Mouse (Mus musculus): ENCODE measurements around the gene Rce1. TPM values are rescaled to one million over a fixed set of nuclear protein-coding genes. Genes with fewer than 3 reads are reported as not detected.

Rce1 gene
- polyA plus RNA-seq, 2 experiments: 20.0 to 23.6 TPM

- no peaks in the 10 kb centered on the region for H3K36me3 ChIP-seq (replicated peaks; ENCODE audit: control insufficient read depth, insufficient read depth, low read depth)
- no peak for DNase-seq (ENCODE audit: low read depth in 3 of 3, low spot score in 3 of 3)
- H3K27ac ChIP-seq: no peak overlapping the region
- 74% methylated on average over 4 of the region's 4 CpGs for WGBS (ENCODE audit: insufficient replicate concordance)
- H3K4me1 ChIP-seq (replicated peaks; ENCODE audit: control insufficient read depth in 2 of 2, insufficient read depth in 2 of 2, low read length in 1 of 2): peaks cover 3 to 11% of the 10 kb centered on the region in 2 experiments
- H3K9me3 ChIP-seq (ENCODE audit: control insufficient read depth, low read length): no peaks in the 10 kb centered on the region
- TF ChIP-seq EP300 (IDR thresholded peaks at IDR 0.05; ENCODE audit: low read depth): no peak
- TF ChIP-seq CTCF (IDR thresholded peaks at IDR 0.05; ENCODE audit: low read depth): no peak
- no peak overlapping the region for H3K9ac ChIP-seq (replicated peaks)
- H3K4me2 ChIP-seq (ENCODE audit: low read depth): no peak overlapping the region
- ATAC-seq (ENCODE audit: insufficient read depth): no peak
- no peak overlapping the region for H3K4me3 ChIP-seq (ENCODE audit: insufficient read depth in 1 of 2, low read depth in 2 of 2, low read length in 2 of 2)
- no peaks in the 10 kb centered on the region for H3K27me3 ChIP-seq (ENCODE audit: control insufficient read depth, insufficient read depth, low read length)
Measured at GRCm38 (mm10) chr19:4608511-4608910, 16.9 kb downstream of the Rce1 start.

- TF ChIP-seq CTCF (IDR thresholded peaks at IDR 0.05; ENCODE audit: low read depth) (no peak), EP300 (IDR thresholded peaks at IDR 0.05; ENCODE audit: low read depth) (no peak)
- Histone ChIP-seq H3K27ac (no peak overlapping the region), H3K9ac (replicated peaks) (no peak overlapping the region), H3K4me2 (ENCODE audit: low read depth) (no peak overlapping the region), H3K36me3 (replicated peaks; ENCODE audit: control insufficient read depth, insufficient read depth, low read depth) (no peaks in the 10 kb centered on the region; the same call in 1 of the 2 replicates), H3K27me3 (ENCODE audit: control insufficient read depth, insufficient read depth, low read length) (no peaks in the 10 kb centered on the region), H3K4me3 (ENCODE audit: insufficient read depth in 1 of 2, low read depth in 2 of 2, low read length in 2 of 2) (no peak overlapping the region), H3K4me1 (replicated peaks; ENCODE audit: control insufficient read depth in 2 of 2, insufficient read depth in 2 of 2, low read length in 1 of 2) (peaks cover 3 to 11% of the 10 kb centered on the region in 2 experiments), H3K9me3 (ENCODE audit: control insufficient read depth, low read length) (no peaks in the 10 kb centered on the region)
- 87% methylated on average over 12 of the region's 12 CpGs for WGBS (ENCODE audit: insufficient replicate concordance)
- no peak for ATAC-seq (ENCODE audit: insufficient read depth)
- no peak for DNase-seq (ENCODE audit: low read depth in 3 of 3, low spot score in 3 of 3)
Measured at GRCm38 (mm10) chr19:4607406-4607805, 18.0 kb downstream of the Rce1 start.

- 83% methylated on average over 4 of the region's 4 CpGs for WGBS (ENCODE audit: insufficient replicate concordance)
Measured at GRCm38 (mm10) chr19:4605654-4606053, 19.8 kb downstream of the Rce1 start.

GRCm38 (mm10) chr19:4603801-4604723 lies 21.4 kb downstream of the Rce1 start:
- Histone ChIP-seq H3K9me3 (ENCODE audit: control insufficient read depth, low read length) (no peaks in the 10 kb centered on the region), H3K36me3 (replicated peaks; ENCODE audit: control insufficient read depth, insufficient read depth, low read depth) (no peaks in the 10 kb centered on the region; the same call in 1 of the 2 replicates), H3K4me2 (ENCODE audit: low read depth) (no peak overlapping the region), H3K4me1 (replicated peaks; ENCODE audit: control insufficient read depth in 2 of 2, insufficient read depth in 2 of 2, low read length in 1 of 2) (peaks cover 3 to 11% of the 10 kb centered on the region in 2 experiments), H3K4me3 (ENCODE audit: insufficient read depth in 1 of 2, low read depth in 2 of 2, low read length in 2 of 2) (no peak overlapping the region), H3K27me3 (ENCODE audit: control insufficient read depth, insufficient read depth, low read length) (no peaks in the 10 kb centered on the region), H3K9ac (replicated peaks) (no peak overlapping the region), H3K27ac (no peak overlapping the region)
- DNase-seq (ENCODE audit: low read depth in 3 of 3, low spot score in 3 of 3) (peak; percentile 24 to 34 (median 27)), ATAC-seq (ENCODE audit: insufficient read depth) (peak; percentile 39; the same call in 1 of the 2 replicates)
- TF ChIP-seq EP300 (IDR thresholded peaks at IDR 0.05; ENCODE audit: low read depth) (no peak), CTCF (IDR thresholded peaks at IDR 0.05; ENCODE audit: low read depth) (peak; percentile 83)
- WGBS (ENCODE audit: insufficient replicate concordance): 39% methylated on average over 24 of the region's 24 CpGs

More at GRCm38 (mm10) chr19:4605654-4606053, 19.8 kb downstream of the Rce1 start:
- H3K9me3 ChIP-seq (ENCODE audit: control insufficient read depth, low read length): no peaks in the 10 kb centered on the region
- ATAC-seq (ENCODE audit: insufficient read depth): no peak
- no peak overlapping the region for H3K9ac ChIP-seq (replicated peaks)
- H3K4me2 ChIP-seq (ENCODE audit: low read depth): no peak overlapping the region
- H3K4me3 ChIP-seq (ENCODE audit: insufficient read depth in 1 of 2, low read depth in 2 of 2, low read length in 2 of 2): no peak overlapping the region
- peaks cover 3 to 11% of the 10 kb centered on the region in 2 experiments for H3K4me1 ChIP-seq (replicated peaks; ENCODE audit: control insufficient read depth in 2 of 2, insufficient read depth in 2 of 2, low read length in 1 of 2)
- no peak for TF ChIP-seq EP300 (IDR thresholded peaks at IDR 0.05; ENCODE audit: low read depth)
- TF ChIP-seq CTCF (IDR thresholded peaks at IDR 0.05; ENCODE audit: low read depth): no peak
- no peak for DNase-seq (ENCODE audit: low read depth in 3 of 3, low spot score in 3 of 3)
- no peaks in the 10 kb centered on the region for H3K27me3 ChIP-seq (ENCODE audit: control insufficient read depth, insufficient read depth, low read length)
- no peaks in the 10 kb centered on the region; the same call in 1 of the 2 replicates for H3K36me3 ChIP-seq (replicated peaks; ENCODE audit: control insufficient read depth, insufficient read depth, low read depth)
- H3K27ac ChIP-seq: no peak overlapping the region

GRCm38 (mm10) chr19:4602459-4602858 lies 23.0 kb downstream of the Rce1 start:
- Histone ChIP-seq H3K36me3 (replicated peaks; ENCODE audit: control insufficient read depth, insufficient read depth, low read depth) (no peaks in the 10 kb centered on the region; the same call in 1 of the 2 replicates), H3K4me1 (replicated peaks; ENCODE audit: control insufficient read depth in 2 of 2, insufficient read depth in 2 of 2, low read length in 1 of 2) (peaks cover 3 to 12% of the 10 kb centered on the region in 2 experiments), H3K27ac (no peak overlapping the region), H3K4me2 (ENCODE audit: low read depth) (no peak overlapping the region), H3K4me3 (ENCODE audit: insufficient read depth in 1 of 2, low read depth in 2 of 2, low read length in 2 of 2) (no peak overlapping the region), H3K9ac (replicated peaks) (no peak overlapping the region), H3K9me3 (ENCODE audit: control insufficient read depth, low read length) (no peaks in the 10 kb centered on the region), H3K27me3 (ENCODE audit: control insufficient read depth, insufficient read depth, low read length) (no peaks in the 10 kb centered on the region)
- TF ChIP-seq CTCF (IDR thresholded peaks at IDR 0.05; ENCODE audit: low read depth): no peak
- TF ChIP-seq EP300 (IDR thresholded peaks at IDR 0.05; ENCODE audit: low read depth): no peak
- ATAC-seq (ENCODE audit: insufficient read depth): no peak
- 80% methylated on average over 20 of the region's 20 CpGs for WGBS (ENCODE audit: insufficient replicate concordance)
- DNase-seq (ENCODE audit: low read depth in 3 of 3, low spot score in 3 of 3): no peak
